Mouse (Mus musculus) testis, adult 2 months (tissue): Measurements from ENCODE around the gene Mettl21a.

Source experiments
- CTCF ChIP-seq: fragments of 200-500 bp; IDR thresholded peaks from 2 replicates; pipeline ENCODE4 v1.5.1; 2012; ENCODE audit warnings: low read depth, mild to moderate bottlenecking, inconsistent platforms, low read length, moderate library complexity; ENCODE audit not compliant: control insufficient read depth, insufficient read depth, insufficient replicate concordance
- POLR2A ChIP-seq: fragments of 200-500 bp; IDR thresholded peaks from 2 replicates; pipeline ENCODE4 v1.6.1; 2012; ENCODE audit warnings: low read depth, mild to moderate bottlenecking, inconsistent platforms, low read length, moderate library complexity; ENCODE audit not compliant: control insufficient read depth

GRCm38 (mm10) chr1:64598926-64599325 lies 18.1 kb downstream of the Mettl21a start:
- TF ChIP-seq CTCF (no peak), POLR2A (no peak)
